Mouse (Mus musculus) liver, embryonic 13.5 days (tissue): ENCODE data around the gene Atp5g1. TPM values are rescaled to one million over a fixed set of nuclear protein-coding genes. Genes with fewer than 3 reads are reported as not detected.

Experiments used
- ATAC-seq: fragments of 200-750 bp; cut with Nextera tagmentation; 2 replicates; pipeline ENCODE4 v1.8.0; 2017; ENCODE audit warnings: low read depth, mild to moderate bottlenecking, moderate number of reproducible peaks, moderate library complexity
- DNase-seq: peaks from one replicate; pipeline ENCODE4 v3.0.0; 2022
- H3K27ac ChIP-seq: fragments of 300-500 bp; sonication (generic); 2 replicates; pipeline ENCODE4 v1.5.1; 2015; ENCODE audit warnings: moderate library complexity, mild to moderate bottlenecking, inconsistent platforms
- H3K27me3 ChIP-seq: fragments of 300-500 bp; sonication (generic); 2 replicates; pipeline ENCODE4 v1.6.1; 2015; ENCODE audit warnings: mild to moderate bottlenecking, inconsistent platforms
- H3K36me3 ChIP-seq: fragments of 300-500 bp; sonication (generic); 2 replicates; pipeline ENCODE4 v1.6.1; 2015; ENCODE audit warnings: mild to moderate bottlenecking, inconsistent platforms
- H3K4me1 ChIP-seq: fragments of 300-500 bp; sonication (generic); replicated peaks from 2 replicates; pipeline ENCODE4 v1.6.1; 2015; ENCODE audit warnings: inconsistent platforms
- H3K4me2 ChIP-seq: fragments of 300-500 bp; sonication (generic); 2 replicates; pipeline ENCODE4 v1.6.1; 2015; ENCODE audit warnings: inconsistent platforms, mild to moderate bottlenecking, moderate library complexity
- H3K4me3 ChIP-seq: fragments of 300-500 bp; sonication (generic); replicated peaks from 2 replicates; pipeline ENCODE4 v1.5.1; 2015; ENCODE audit warnings: mild to moderate bottlenecking, inconsistent platforms
- H3K9ac ChIP-seq: fragments of 300-500 bp; sonication (generic); 2 replicates; pipeline ENCODE4 v1.6.1; 2015; ENCODE audit warnings: mild to moderate bottlenecking, inconsistent platforms
- H3K9me3 ChIP-seq: fragments of 300-500 bp; sonication (generic); replicated peaks from 2 replicates; pipeline ENCODE4 v1.6.1; 2016; ENCODE audit warnings: inconsistent platforms
- WGBS: fragments of 180-500 bp; shearing (Covaris S2); methylation state at CpG from one replicate; pipeline ENCODE4 v1.1.7; 2015; ENCODE audit not compliant: insufficient replicate concordance; 5-methylcytosine and 5-hydroxymethylcytosine counted together
- polyA plus RNA-seq: library from polyadenylated mRNA; unstranded; fragments of >200 nt; fragmentation: Nextera tagmentation; extraction: Ambion mirVana; gene quantifications from 2 replicates; pipeline ENCODE4 v1.2.1, GENCODE M21; 2015

The Atp5g1 gene
- polyA plus RNA-seq, 1 experiment from 2014 or later, result 628 TPM

- Histone ChIP-seq H3K27ac (no peak overlapping the region), H3K9ac (no peak overlapping the region), H3K9me3 (no peaks in the 10 kb centered on the region), H3K27me3 (no peaks in the 10 kb centered on the region), H3K4me3 (no peak overlapping the region), H3K4me2 (no peak overlapping the region), H3K4me1 (peaks cover 15% of the 10 kb centered on the region; the same call in 1 of the 2 replicates), H3K36me3 (peaks cover 83% of the 10 kb centered on the region)
- 89% methylated on average over 11 of the region's 11 CpGs for WGBS
- ATAC-seq (no peak), DNase-seq (no peak)
Observed at GRCm38 (mm10) chr11:96044803-96045567, 30.5 kb downstream of the Atp5g1 start.

GRCm38 (mm10) chr11:96038560-96038959 lies 36.9 kb downstream of the Atp5g1 start:
- Histone ChIP-seq H3K36me3 (peaks cover 49% of the 10 kb centered on the region), H3K4me1 (peaks cover 47% of the 10 kb centered on the region), H3K9me3 (no peaks in the 10 kb centered on the region), H3K4me2 (no peak overlapping the region), H3K9ac (no peak overlapping the region), H3K27me3 (no peaks in the 10 kb centered on the region), H3K27ac (peak overlapping the region; percentile 43; the same call in 1 of the 2 replicates), H3K4me3 (no peak overlapping the region)
- WGBS, result 12% methylated on average over 1 of the region's 1 CpGs
- peak; percentile 12 for DNase-seq
- no peak for ATAC-seq

- Histone ChIP-seq H3K27me3 (no peaks in the 10 kb centered on the region), H3K9me3 (no peaks in the 10 kb centered on the region)
- 55% methylated on average over 5 of the region's 5 CpGs for WGBS
Observed at GRCm38 (mm10) chr11:96037499-96037898, 38.0 kb downstream of the Atp5g1 start.

GRCm38 (mm10) chr11:96035133-96035532 lies 40.3 kb downstream of the Atp5g1 start:
- ATAC-seq, result peak; percentile 37

More at GRCm38 (mm10) chr11:96037499-96037898, 38.0 kb downstream of the Atp5g1 start:
- no peak for DNase-seq
- Histone ChIP-seq H3K27ac (no peak overlapping the region), H3K9ac (no peak overlapping the region), H3K4me2 (no peak overlapping the region), H3K36me3 (peaks cover 41% of the 10 kb centered on the region), H3K4me3 (no peak overlapping the region), H3K4me1 (peaks cover 48% of the 10 kb centered on the region)
- no peak for ATAC-seq

GRCm38 (mm10) chr11:96034596-96035052 lies 40.8 kb downstream of the Atp5g1 start, which contains the start of gene Snf8:
Gene Snf8, plus strand, starts transcription at chr11:96034885.
- 1% methylated on average over 29 of the region's 29 CpGs for WGBS
- Histone ChIP-seq H3K36me3 (peaks cover 25% of the 10 kb centered on the region), H3K27me3 (no peaks in the 10 kb centered on the region), H3K4me3 (peak within 1 kb of the TSS; percentile 91), H3K4me2 (peak within 1 kb of the TSS; percentile 86), H3K4me1 (peaks cover 57% of the 10 kb centered on the region), H3K9ac (peak within 1 kb of the TSS; percentile 88), H3K27ac (peak within 1 kb of the TSS; percentile 67), H3K9me3 (no peaks in the 10 kb centered on the region)
- ATAC-seq (peak; percentile 86), DNase-seq (peak; percentile 91)

More at GRCm38 (mm10) chr11:96035133-96035532, 40.3 kb downstream of the Atp5g1 start:
- H3K4me2 ChIP-seq, result peak overlapping the region; percentile 86
- no peak for DNase-seq
- peaks cover 28% of the 10 kb centered on the region for H3K36me3 ChIP-seq
- peak overlapping the region; percentile 35 for H3K27ac ChIP-seq
- 4% methylated on average over 6 of the region's 6 CpGs for WGBS
- no peaks in the 10 kb centered on the region for H3K9me3 ChIP-seq
- peak overlapping the region; percentile 91 for H3K4me3 ChIP-seq
- H3K27me3 ChIP-seq, result no peaks in the 10 kb centered on the region
- peak overlapping the region; percentile 88 for H3K9ac ChIP-seq
- H3K4me1 ChIP-seq, result peaks cover 55% of the 10 kb centered on the region

GRCm38 (mm10) chr11:96034116-96034515 lies 41.4 kb downstream of the Atp5g1 start:
- peak overlapping the region; percentile 91 for H3K4me3 ChIP-seq
- no peaks in the 10 kb centered on the region for H3K9me3 ChIP-seq
- H3K27ac ChIP-seq, result peak overlapping the region; percentile 67
- peak overlapping the region; percentile 88 for H3K9ac ChIP-seq
- peaks cover 56% of the 10 kb centered on the region for H3K4me1 ChIP-seq
- no peak for DNase-seq
- peaks cover 21% of the 10 kb centered on the region for H3K36me3 ChIP-seq
- peak overlapping the region; percentile 86 for H3K4me2 ChIP-seq
- 33% methylated on average over 8 of the region's 8 CpGs for WGBS
- no peaks in the 10 kb centered on the region for H3K27me3 ChIP-seq
- no peak for ATAC-seq

- DNase-seq (no peak), ATAC-seq (no peak)
- Histone ChIP-seq H3K27ac (no peak overlapping the region), H3K9ac (no peak overlapping the region), H3K4me2 (no peak overlapping the region), H3K27me3 (no peaks in the 10 kb centered on the region), H3K4me1 (peaks cover 47% of the 10 kb centered on the region), H3K9me3 (no peaks in the 10 kb centered on the region), H3K4me3 (no peak overlapping the region), H3K36me3 (peaks cover 17% of the 10 kb centered on the region)
- WGBS, result 78% methylated on average over 3 of the region's 3 CpGs
Observed at GRCm38 (mm10) chr11:96033264-96033663, 42.2 kb downstream of the Atp5g1 start.

GRCm38 (mm10) chr11:96031701-96032100 lies 43.8 kb downstream of the Atp5g1 start:
- no peak overlapping the region for H3K4me3 ChIP-seq
- H3K36me3 ChIP-seq, result peaks cover 3% of the 10 kb centered on the region; the same call in 1 of the 2 replicates
- peaks cover 32% of the 10 kb centered on the region for H3K4me1 ChIP-seq
- DNase-seq (no peak), ATAC-seq (no peak)
- no peak overlapping the region for H3K27ac ChIP-seq
- no peaks in the 10 kb centered on the region for H3K9me3 ChIP-seq
- no peak overlapping the region for H3K9ac ChIP-seq
- no peaks in the 10 kb centered on the region for H3K27me3 ChIP-seq
- no peak overlapping the region for H3K4me2 ChIP-seq
- 73% methylated on average over 2 of the region's 2 CpGs for WGBS

- Histone ChIP-seq H3K27ac (no peak overlapping the region), H3K4me3 (no peak overlapping the region), H3K9me3 (no peaks in the 10 kb centered on the region), H3K4me1 (peaks cover 21% of the 10 kb centered on the region), H3K36me3 (no peaks in the 10 kb centered on the region), H3K27me3 (no peaks in the 10 kb centered on the region), H3K9ac (no peak overlapping the region), H3K4me2 (no peak overlapping the region)
- DNase-seq, result no peak
- 80% methylated on average over 3 of the region's 3 CpGs for WGBS
- no peak for ATAC-seq
Observed at GRCm38 (mm10) chr11:96030571-96030970, 44.9 kb downstream of the Atp5g1 start.

- H3K4me2 ChIP-seq, result no peak overlapping the region
- H3K27ac ChIP-seq, result no peak overlapping the region
- no peak overlapping the region for H3K4me3 ChIP-seq
- no peaks in the 10 kb centered on the region for H3K9me3 ChIP-seq
- ATAC-seq (no peak), DNase-seq (no peak)
- H3K27me3 ChIP-seq, result no peaks in the 10 kb centered on the region
- H3K9ac ChIP-seq, result no peak overlapping the region
- WGBS, result 19% methylated on average over 5 of the region's 5 CpGs
- H3K4me1 ChIP-seq, result peaks cover 16% of the 10 kb centered on the region
- no peaks in the 10 kb centered on the region for H3K36me3 ChIP-seq
Observed at GRCm38 (mm10) chr11:96028130-96028529, 47.3 kb downstream of the Atp5g1 start.

- H3K9ac ChIP-seq, result no peak overlapping the region
- H3K27ac ChIP-seq, result no peak overlapping the region
- ATAC-seq, result no peak
- H3K9me3 ChIP-seq, result no peaks in the 10 kb centered on the region
- no peak overlapping the region for H3K4me2 ChIP-seq
- WGBS, result 52% methylated on average over 4 of the region's 4 CpGs
- no peaks in the 10 kb centered on the region for H3K27me3 ChIP-seq
- no peak overlapping the region for H3K4me3 ChIP-seq
- H3K36me3 ChIP-seq, result no peaks in the 10 kb centered on the region
- no peak for DNase-seq
- peaks cover 8% of the 10 kb centered on the region for H3K4me1 ChIP-seq
Observed at GRCm38 (mm10) chr11:96020622-96021021, 54.8 kb downstream of the Atp5g1 start.
